Mouse (Mus musculus) hindlimb bud, embryonic 11.5 days (tissue): Measurements from ENCODE around the gene Shb.

Experiments
- DNase-seq: peaks from one replicate; pipeline ENCODE4 v3.0.0-alpha.2; 2012; ENCODE audit warnings: low read depth, low spot score; ENCODE audit errors: extremely low spot score

Shb gene

DNA sequence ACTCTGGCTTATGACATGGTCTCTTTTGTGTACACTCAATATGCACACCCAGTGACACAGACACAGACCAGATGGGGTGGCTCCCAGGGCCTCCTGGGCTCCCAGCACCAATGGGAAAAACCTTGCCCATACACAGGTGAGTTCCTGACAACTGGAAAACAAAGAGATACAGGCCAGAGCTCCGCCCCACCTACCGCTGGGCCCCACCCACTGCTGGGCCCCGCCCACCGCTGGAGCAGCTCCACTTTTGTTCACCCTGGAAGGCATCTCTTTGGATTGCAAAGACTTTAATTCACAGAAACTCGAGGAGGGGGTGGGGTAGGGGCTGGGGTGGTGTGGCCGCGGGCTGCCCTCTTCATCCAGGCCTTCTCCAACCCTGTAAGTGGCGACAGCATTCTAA lies 108.9 kb downstream of the Shb start:
- DNase-seq = no peak

DNA sequence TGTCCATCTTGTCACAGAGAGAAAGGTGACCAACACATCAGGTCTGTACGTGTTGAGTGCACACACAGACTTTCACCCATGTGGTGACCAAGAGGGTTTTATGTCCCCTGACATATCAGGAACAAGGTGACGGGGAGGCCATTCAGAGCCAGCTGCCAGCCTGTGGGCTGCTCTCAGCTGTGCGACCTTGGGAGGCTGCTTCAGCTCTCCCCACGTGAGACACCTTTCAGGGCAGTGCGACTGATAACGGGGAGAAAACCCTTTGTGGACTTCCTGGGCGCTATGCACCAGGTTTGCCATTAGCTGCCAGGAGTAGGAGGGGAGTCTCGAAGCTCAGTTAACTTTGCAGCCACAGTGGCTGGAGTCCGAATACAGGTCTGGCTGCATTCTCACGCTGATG lies 109.6 kb downstream of the Shb start:
- DNase-seq = no peak

DNA sequence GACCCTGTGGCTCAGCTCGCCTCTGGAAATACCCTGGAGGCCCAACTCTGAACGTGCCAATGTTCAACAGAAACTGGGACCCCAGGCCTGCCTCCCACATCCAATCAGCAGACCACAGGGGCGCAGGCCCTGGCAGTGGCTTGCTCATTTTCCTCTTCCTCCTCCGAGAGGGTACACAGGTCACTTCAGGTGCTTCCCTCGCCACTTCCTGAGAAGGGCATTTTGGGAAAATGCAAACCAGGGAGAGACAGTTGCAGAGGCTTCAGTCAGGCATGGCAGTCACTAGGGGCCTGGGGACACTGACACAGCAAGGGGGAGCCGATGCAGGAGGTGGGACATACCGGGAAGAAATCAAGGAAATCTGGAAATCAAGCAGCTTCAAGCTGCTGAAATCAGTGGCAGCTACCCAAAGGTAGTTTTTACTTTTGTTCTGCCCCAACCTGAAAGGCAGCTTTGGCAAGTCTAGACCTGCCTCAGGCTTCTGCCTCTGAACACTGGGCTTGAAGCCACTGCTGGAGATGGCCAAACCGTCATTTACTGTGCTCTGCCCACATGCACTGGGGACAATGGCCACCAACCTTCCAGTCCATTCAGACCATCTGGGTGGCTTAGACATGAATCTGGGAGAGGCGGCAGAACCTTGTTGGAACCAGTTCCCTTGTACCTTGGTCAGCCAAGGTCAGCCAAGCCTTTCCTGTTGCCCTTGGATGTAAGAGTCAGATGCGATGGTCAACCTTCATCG lies 110.6 kb downstream of the Shb start:
- no peak for DNase-seq

GRCm38 (mm10) chr4:45420733-45421132 lies 111.5 kb downstream of the Shb start:
- no peak for DNase-seq

DNA sequence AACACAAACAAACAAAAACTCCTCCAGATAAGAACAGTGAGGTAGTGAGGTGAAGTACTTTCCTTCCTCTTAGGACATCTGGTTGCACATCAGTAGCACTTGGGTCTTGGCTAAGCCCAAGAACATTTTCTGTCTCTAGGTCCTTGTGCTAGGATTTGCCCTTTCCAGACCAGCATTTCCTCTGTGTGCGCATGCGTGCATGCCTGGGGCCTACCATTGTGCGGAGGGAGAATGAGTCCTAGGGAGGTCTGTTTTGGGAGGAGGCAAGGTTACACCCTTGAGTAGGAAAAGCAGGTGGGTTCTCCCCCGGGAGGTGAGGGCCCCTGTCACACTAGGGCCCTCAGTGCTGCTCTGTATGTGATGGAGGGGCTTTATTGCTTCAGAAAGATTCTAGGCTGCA lies 113.2 kb downstream of the Shb start:
- no peak for DNase-seq

GRCm38 (mm10) chr4:45418229-45418950 lies 113.9 kb downstream of the Shb start:
- DNase-seq = no peak

DNA sequence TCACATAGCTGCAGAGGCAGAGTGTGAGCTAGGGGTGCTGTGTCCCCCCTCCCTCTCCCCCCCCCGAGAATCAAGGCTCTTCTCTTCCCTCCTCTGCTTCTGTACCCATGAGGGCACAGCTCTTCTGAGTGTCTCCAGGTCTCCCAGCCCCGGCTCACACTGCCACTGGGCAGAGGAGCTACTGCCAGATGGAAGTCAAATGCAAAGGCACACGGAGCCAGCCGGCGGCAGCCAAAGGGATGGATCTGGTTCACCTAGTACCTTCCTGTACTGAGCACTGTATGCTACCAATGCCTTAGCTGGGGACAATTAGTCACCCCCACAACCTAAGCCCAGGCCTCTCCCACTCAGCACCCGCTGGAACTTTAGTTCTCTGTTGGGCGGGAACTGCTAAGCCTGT lies 116.0 kb downstream of the Shb start:
- no peak for DNase-seq

- DNase-seq = no peak
Observed at GRCm38 (mm10) chr4:45413674-45414338, 118.5 kb downstream of the Shb start.

GRCm38 (mm10) chr4:45412433-45413192 lies 119.7 kb downstream of the Shb start:
- DNase-seq = no peak

DNA sequence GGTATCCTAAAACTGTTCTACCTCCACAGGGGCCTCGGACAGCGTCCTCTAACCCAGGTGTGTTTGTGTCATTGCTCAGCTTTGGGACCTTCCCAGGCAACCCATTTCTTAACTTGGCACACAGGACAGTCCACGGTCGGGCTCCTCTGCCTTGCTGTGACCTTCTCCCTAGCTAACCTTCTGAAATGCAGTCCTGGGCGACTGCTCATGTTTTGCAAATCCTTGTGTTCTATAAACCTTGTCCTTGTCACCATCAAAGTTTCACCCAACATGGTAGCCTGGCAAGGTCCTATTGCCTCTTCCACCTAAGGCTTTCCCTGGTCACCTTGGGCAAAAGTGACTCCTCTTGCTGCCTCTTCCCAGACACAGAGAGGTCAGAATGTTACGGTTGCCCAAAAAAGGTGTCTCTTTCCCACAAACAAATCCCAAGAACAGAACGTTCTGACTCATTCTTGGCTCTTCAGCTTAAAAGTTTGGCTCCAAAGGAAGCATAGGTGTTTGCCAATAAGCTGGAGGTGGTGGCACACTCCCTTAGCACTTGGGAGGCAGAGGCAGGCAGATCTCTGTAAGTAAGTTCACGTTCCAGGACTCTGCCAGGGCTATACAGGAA lies 121.0 kb downstream of the Shb start:
- DNase-seq = no peak

DNA sequence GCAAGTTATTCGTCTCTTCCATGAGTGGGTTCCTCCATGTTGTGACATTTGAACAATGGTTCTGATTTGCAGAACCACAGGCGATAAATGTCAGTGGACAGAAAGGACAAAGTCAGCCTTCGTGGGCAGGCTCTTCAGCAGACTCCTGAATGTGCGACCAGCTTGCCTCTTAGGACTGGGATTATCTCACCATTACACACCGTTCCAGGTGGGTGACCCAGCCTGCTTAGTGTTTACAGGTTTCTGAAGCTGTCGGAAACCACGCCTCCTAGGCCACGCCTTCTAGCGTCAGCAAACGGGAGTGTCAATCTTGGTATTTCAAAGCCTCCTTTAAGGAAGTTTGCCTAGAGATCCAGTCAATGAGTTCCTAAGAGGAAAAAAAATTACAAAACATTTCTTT lies 123.0 kb downstream of the Shb start:
- DNase-seq = no peak

GRCm38 (mm10) chr4:45408427-45409132 lies 123.7 kb downstream of the Shb start, which contains the start of gene Slc25a51:
TSS of gene Slc25a51 (minus strand) at chr4:45408766.
- no peak for DNase-seq

- DNase-seq = no peak
Observed at GRCm38 (mm10) chr4:45407703-45408334, 124.5 kb downstream of the Shb start.

GRCm38 (mm10) chr4:45407001-45407702 lies 125.1 kb downstream of the Shb start:
- no peak for DNase-seq

GRCm38 (mm10) chr4:45406397-45406796 lies 125.9 kb downstream of the Shb start:
- DNase-seq = no peak

DNA sequence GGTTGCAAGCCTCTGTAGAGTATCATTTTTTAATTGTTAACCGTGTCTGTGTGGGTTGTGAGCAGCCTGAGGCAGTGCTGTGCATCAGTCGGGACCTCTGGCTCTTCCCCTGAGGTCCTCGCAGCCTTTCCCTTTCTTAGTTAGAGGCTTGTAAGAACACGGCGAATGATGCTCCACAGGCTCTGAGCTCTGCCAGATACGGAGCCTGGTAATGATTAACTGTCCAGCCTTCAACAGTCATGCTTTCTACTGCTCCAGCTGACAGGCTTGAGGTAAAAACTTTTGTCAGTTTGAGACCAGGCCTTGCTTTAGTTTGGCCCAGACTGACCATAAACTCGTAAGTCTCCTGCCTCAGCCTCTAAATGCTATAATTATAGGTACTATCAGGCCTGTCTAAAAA lies 127.0 kb downstream of the Shb start:
- DNase-seq = no peak

DNA sequence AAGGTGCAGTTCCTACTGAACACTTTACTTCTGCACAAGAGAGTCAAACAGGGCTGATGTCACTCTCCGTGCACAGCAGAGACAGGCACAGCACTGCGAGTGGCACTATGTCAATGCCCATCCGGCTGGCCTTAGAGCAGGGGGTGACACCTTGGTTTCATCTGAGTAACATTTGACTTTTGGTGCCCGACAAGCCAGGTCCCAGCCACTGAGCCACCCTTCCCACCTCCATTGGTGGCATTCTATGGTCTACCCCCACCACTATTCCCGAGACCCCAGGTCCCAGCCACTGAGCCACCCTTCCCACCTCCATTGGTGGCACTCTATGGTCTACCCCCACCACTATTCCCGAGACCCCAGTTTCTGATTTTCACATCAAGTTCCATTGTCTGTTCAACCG lies 128.2 kb downstream of the Shb start:
- DNase-seq = no peak

- no peak for DNase-seq
Observed at GRCm38 (mm10) chr4:45403499-45403878, 128.8 kb downstream of the Shb start.

- DNase-seq = no peak
Observed at GRCm38 (mm10) chr4:45402878-45403498, 129.3 kb downstream of the Shb start.
